Mouse (Mus musculus) heart, embryonic 12.5 days (tissue): ENCODE data around the gene Gart. TPM values are rescaled to one million over a fixed set of nuclear protein-coding genes. Genes with fewer than 3 reads are reported as not detected.

Source experiments
- ATAC-seq: fragments of 200-750 bp; cut with Nextera tagmentation; 2 replicates; pipeline ENCODE4 v1.8.0; 2017; ENCODE audit warnings: moderate TSS enrichment, moderate library complexity; ENCODE audit not compliant: insufficient number of reproducible peaks, low FRiP score
- H3K27ac ChIP-seq: fragments of 300-500 bp; sonication (generic); 2 replicates; pipeline ENCODE4 v1.5.1; 2016; ENCODE audit warnings: mild to moderate bottlenecking, moderate library complexity; ENCODE audit not compliant: poor library complexity, severe bottlenecking
- H3K27me3 ChIP-seq: fragments of 300-500 bp; sonication (generic); replicated peaks from 2 replicates; pipeline ENCODE4 v1.6.1; 2016; ENCODE audit warnings: mild to moderate bottlenecking, moderate library complexity
- H3K36me3 ChIP-seq: fragments of 300-500 bp; sonication (generic); 2 replicates; pipeline ENCODE4 v1.6.1; 2016; ENCODE audit warnings: mild to moderate bottlenecking, moderate library complexity
- H3K4me1 ChIP-seq: fragments of 300-500 bp; sonication (generic); replicated peaks from 2 replicates; pipeline ENCODE4 v1.6.1; 2016; ENCODE audit warnings: mild to moderate bottlenecking
- H3K4me2 ChIP-seq: fragments of 300-500 bp; sonication (generic); 2 replicates; pipeline ENCODE4 v1.6.1; 2016; ENCODE audit warnings: mild to moderate bottlenecking, moderate library complexity
- H3K4me3 ChIP-seq: fragments of 300-500 bp; sonication (generic); 2 replicates; pipeline ENCODE4 v1.5.1; 2016; ENCODE audit warnings: mild to moderate bottlenecking
- H3K9ac ChIP-seq: fragments of 300-500 bp; sonication (generic); 2 replicates; pipeline ENCODE4 v1.6.1; 2016; ENCODE audit warnings: mild to moderate bottlenecking, moderate library complexity
- H3K9me3 ChIP-seq: fragments of 300-500 bp; sonication (generic); replicated peaks from 2 replicates; pipeline ENCODE4 v1.6.1; 2016; ENCODE audit warnings: mild to moderate bottlenecking, moderate library complexity
- WGBS: fragments of 180-500 bp; shearing (Covaris S2); methylation state at CpG from one replicate; pipeline ENCODE4 v1.1.7; 2016; 5-methylcytosine and 5-hydroxymethylcytosine counted together
- polyA plus RNA-seq: library from polyadenylated mRNA; unstranded; fragments of >200 nt; fragmentation: Nextera tagmentation; extraction: Ambion mirVana; gene quantifications from 2 replicates; pipeline ENCODE4 v1.2.1, GENCODE M21; 2016

Gene Gart
- polyA plus RNA-seq, 1 experiment from 2014 or later = 87.4 TPM

DNA sequence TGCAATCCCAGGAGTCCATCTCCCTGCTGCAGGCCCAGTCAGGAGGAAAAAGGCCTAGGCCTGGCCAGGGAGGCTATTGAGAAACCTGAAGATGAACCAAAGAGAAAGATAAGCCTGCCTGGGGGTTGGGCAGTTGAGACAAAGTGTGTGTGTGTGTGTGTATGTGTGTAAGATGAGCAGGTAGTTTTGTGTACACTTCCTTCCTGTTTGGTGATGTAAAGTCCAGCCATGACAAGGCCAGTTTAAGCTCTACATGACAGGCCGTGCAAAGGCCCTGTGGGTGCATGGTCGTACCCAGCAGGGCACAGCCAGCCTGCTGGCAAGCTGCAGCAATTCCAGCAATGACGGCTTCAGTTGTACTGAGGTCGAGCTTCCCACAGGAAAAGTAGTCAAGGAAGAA, 17.0 kb downstream of the Gart start:
- 83% methylated on average over 4 of the region's 4 CpGs for WGBS

DNA sequence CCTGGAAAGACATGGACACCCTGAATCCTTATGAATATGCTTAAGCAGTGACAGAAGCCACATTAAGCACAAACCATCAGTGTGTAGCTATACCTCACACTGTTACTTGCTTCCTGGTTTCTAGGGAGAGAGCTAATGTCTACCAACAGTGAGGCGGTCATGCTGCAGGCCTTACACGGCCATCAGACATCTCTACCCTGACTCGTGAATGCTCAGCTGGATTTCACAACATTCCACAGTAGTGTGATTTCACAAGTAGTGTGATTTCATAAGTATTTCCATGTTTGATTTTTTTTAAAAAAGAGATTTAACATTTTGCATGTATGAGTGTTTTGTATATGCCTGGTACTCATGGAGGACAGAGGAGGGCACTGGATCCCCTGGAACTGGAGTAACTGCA, 18.1 kb downstream of the Gart start:
- H3K4me2 ChIP-seq = no peak overlapping the region
- no peaks in the 10 kb centered on the region for H3K9me3 ChIP-seq
- no peak overlapping the region for H3K9ac ChIP-seq
- WGBS = 89% methylated on average over 3 of the region's 3 CpGs
- no peaks in the 10 kb centered on the region for H3K27me3 ChIP-seq
- H3K36me3 ChIP-seq = peaks cover 87% of the 10 kb centered on the region
- no peak for ATAC-seq
- H3K27ac ChIP-seq = no peak overlapping the region
- no peaks in the 10 kb centered on the region for H3K4me1 ChIP-seq
- H3K4me3 ChIP-seq = no peak overlapping the region

More for the DNA sequence above, 17.0 kb downstream of the Gart start:
- no peak for ATAC-seq
- no peak overlapping the region for H3K4me2 ChIP-seq
- H3K4me1 ChIP-seq = no peaks in the 10 kb centered on the region
- H3K27me3 ChIP-seq = no peaks in the 10 kb centered on the region
- peaks cover 88% of the 10 kb centered on the region for H3K36me3 ChIP-seq
- H3K27ac ChIP-seq = no peak overlapping the region
- H3K4me3 ChIP-seq = no peak overlapping the region
- H3K9me3 ChIP-seq = no peaks in the 10 kb centered on the region
- H3K9ac ChIP-seq = no peak overlapping the region

DNA sequence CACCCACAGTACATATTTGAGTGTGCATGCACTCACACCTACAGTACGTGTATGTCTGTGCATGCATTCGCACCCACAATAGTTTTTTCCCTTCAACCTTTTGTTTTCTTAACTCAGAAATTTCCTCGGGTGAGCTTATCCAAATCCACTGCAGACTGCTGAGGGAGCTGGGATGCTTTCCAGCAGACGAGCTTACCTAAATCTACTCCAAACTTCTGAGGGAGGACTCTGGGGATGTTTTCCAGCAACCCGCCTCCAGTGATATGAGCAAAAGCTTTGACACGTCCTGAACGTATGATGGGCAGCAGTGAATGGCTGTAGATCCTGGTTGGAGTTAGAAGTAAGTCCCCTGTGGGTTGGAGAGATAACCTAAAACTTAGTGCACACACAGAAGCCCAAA, 18.9 kb downstream of the Gart start:
- Histone ChIP-seq H3K36me3 (peaks cover 89% of the 10 kb centered on the region), H3K9me3 (no peaks in the 10 kb centered on the region), H3K4me3 (no peak overlapping the region), H3K27me3 (no peaks in the 10 kb centered on the region), H3K27ac (no peak overlapping the region), H3K4me2 (no peak overlapping the region), H3K4me1 (no peaks in the 10 kb centered on the region), H3K9ac (no peak overlapping the region)
- WGBS = 79% methylated on average over 7 of the region's 7 CpGs
- ATAC-seq = no peak

DNA sequence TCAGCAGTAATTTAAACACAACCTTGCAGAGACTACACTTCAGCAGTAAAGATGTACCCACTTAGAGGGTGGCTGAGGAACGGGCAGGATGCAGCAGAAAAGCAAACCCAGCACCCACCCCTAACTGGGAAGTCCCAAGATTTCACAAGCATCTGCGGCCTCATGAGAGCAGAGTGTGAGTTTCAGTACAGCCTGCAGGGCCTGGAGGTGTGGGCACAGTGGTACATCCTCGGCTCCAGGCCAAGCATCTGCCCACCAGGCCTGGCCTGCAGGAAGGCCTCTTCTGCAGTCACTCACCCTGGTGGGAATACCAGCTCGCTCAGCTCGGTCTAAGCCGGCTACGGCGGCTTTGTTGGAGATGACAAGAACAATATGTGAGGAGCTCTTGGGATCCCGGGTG, 23.7 kb downstream of the Gart start:
- Histone ChIP-seq H3K27ac (no peak overlapping the region), H3K9me3 (no peaks in the 10 kb centered on the region), H3K36me3 (peaks cover 81% of the 10 kb centered on the region), H3K4me2 (no peak overlapping the region), H3K4me1 (peaks cover 6% of the 10 kb centered on the region; the same call in 1 of the 2 replicates), H3K4me3 (no peak overlapping the region), H3K9ac (no peak overlapping the region), H3K27me3 (no peaks in the 10 kb centered on the region)
- no peak for ATAC-seq
- WGBS = 89% methylated on average over 9 of the region's 9 CpGs

DNA sequence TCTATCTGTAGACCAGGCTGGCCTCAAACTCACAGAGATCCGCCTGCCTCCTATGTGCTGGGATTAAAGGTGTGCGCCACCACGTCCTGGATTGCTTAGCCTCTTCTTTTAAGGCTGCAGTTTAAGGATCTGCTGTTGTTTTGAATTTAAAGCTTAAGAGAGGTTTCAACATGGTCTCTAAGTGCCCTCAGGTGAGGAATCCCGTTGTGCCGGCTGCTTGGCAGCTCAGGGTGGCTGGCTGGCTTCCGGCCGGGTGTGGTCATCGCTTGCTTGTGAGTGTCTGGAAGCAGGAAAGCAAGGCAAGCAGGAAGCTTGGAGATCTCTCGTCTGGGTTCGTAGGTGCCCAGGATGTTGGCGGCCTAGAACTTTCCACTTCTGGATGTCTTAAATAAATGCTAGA, 25.8 kb downstream of the Gart start:
- Histone ChIP-seq H3K4me2 (no peak overlapping the region), H3K4me1 (peaks cover 6% of the 10 kb centered on the region; the same call in 1 of the 2 replicates), H3K4me3 (no peak overlapping the region), H3K27ac (no peak overlapping the region), H3K36me3 (peaks cover 60% of the 10 kb centered on the region), H3K27me3 (no peaks in the 10 kb centered on the region), H3K9me3 (no peaks in the 10 kb centered on the region), H3K9ac (no peak overlapping the region)
- ATAC-seq = no peak
- WGBS = 89% methylated on average over 11 of the region's 11 CpGs

DNA sequence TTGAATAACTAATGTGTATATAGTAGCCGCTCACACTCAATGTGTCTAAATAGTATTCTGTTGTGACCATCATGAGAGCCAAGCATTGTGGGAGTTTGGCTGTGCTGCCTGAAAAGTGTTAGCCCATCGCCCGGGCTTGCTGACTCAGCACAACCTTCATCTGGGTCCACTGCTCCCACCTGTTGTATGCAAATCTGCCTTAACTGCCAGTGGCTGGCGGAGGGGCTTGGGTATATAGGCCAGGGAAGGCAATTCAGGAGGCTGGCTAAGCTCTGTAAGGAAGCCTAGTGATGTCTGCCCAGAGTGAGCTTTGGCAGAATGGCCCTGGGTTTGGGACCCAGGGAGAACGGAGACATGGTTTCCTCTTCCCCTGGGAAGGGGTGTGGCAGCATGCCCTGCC, 26.6 kb downstream of the Gart start:
- Histone ChIP-seq H3K4me1 (peaks cover 6% of the 10 kb centered on the region; the same call in 1 of the 2 replicates), H3K4me2 (no peak overlapping the region), H3K9ac (no peak overlapping the region), H3K4me3 (no peak overlapping the region), H3K27me3 (no peaks in the 10 kb centered on the region), H3K9me3 (no peaks in the 10 kb centered on the region), H3K27ac (no peak overlapping the region), H3K36me3 (peaks cover 52% of the 10 kb centered on the region)
- no peak for ATAC-seq
- WGBS = 90% methylated on average over 5 of the region's 5 CpGs

DNA sequence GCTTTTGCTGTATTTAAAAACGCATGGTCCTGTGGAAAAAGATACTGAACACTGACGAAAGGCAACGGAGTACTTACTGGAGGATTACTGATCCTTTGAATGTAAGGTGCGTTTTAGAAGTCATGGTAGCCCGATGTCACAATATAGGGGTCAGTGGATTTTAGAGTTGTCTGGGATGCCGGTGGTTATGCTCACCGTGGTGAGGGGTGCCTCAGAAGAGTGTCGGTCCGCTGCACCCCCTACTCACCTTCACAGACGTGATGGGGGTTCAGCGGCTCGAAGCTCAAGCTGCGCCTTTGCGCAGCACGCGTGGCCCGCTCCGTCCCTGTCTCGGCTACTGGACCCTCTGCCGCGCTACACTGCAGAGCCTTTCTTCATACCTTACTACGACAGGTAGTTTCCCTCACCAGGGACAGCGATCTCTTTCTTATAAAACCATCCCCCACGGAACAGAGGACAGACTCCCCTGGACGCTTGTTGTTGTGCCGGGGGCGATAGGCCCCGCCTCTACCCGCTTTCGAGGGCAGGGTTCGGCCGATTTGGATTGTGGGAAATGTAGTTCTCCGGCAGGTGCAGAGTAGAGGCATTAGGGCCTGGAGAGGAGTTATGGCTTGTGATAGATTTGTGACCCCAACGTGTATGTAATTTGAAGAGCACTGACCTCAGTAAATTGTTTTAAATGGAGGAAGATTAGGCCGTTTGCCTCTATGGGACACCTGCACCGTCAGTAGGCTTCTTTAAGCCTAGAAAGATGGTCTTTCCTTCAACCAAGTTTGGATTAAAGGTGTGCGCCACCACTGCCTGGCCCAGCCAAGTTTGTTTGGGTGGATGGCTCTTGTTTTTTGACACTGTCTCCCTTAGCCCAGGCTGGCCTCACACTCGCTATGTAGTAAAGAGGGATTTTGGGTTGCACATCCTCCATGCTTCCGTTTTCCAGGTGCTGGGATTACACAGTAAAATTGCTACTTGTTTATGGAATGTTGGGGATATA, 27.9 kb downstream of the Gart start, which contains the start of gene Dnajc28:
Gene Dnajc28, minus strand, starts transcription at position 516 of the 991 bp plus-strand sequence.
- Histone ChIP-seq H3K9ac (peak within 1 kb of the TSS; percentile 75), H3K27ac (no peak within 1 kb of the TSS), H3K4me2 (peak within 1 kb of the TSS; percentile 90), H3K36me3 (peaks cover 41% of the 10 kb centered on the region), H3K9me3 (no peaks in the 10 kb centered on the region), H3K4me3 (peak within 1 kb of the TSS; percentile 73), H3K27me3 (no peaks in the 10 kb centered on the region), H3K4me1 (peaks cover 6% of the 10 kb centered on the region; the same call in 1 of the 2 replicates)
- peak; percentile 92 for ATAC-seq
- WGBS = 9% methylated on average over 39 of the region's 39 CpGs

DNA sequence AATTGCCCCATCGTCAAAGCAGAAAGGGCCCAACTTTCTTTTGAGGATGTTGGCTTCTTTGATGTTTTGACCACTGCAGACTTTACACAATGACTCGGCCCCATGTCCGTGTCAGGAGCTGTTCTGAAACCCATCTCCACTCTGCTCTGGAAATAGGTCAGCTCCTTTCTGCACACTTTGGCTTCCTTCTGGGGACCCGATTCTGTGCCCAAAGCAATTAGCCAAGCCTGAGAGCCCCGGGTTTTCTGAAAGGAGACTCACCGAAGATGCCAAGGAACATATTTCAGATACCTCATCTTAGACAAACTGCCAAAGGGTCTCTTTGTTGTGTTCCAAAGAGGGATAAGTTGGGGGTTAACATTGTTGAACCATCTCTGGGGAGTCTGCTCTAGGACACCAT, 32.2 kb downstream of the Gart start:
- H3K9me3 ChIP-seq = no peaks in the 10 kb centered on the region
- H3K9ac ChIP-seq = no peak overlapping the region
- H3K4me3 ChIP-seq = no peak overlapping the region
- ATAC-seq = no peak
- no peaks in the 10 kb centered on the region for H3K36me3 ChIP-seq
- no peak overlapping the region for H3K4me2 ChIP-seq
- no peak overlapping the region for H3K27ac ChIP-seq
- no peaks in the 10 kb centered on the region for H3K27me3 ChIP-seq
- WGBS = 78% methylated on average over 6 of the region's 6 CpGs
- H3K4me1 ChIP-seq = peaks cover 9% of the 10 kb centered on the region

DNA sequence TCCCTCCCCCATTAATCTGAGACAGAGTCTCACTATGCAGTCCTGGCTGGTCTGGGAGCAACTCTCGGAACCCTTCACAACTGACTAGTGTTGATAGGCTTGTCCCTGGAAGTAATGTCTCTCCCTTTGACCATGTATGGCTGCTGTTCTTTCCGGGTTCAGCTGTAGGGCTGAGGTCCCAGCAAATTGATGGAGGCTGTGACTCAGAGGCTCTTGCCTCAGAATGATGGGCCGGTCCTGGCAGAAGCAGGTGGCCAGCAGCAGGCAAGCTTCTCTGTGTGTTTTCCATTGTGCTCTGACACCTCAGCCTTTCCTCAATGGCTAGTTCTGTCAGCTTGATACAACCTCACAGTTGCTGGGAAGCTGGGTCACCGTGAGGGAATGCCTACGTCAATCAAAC, 34.2 kb downstream of the Gart start:
- Histone ChIP-seq H3K9me3 (no peaks in the 10 kb centered on the region), H3K4me3 (no peak overlapping the region), H3K4me2 (no peak overlapping the region), H3K27ac (no peak overlapping the region), H3K27me3 (no peaks in the 10 kb centered on the region), H3K9ac (no peak overlapping the region), H3K4me1 (peaks cover 9% of the 10 kb centered on the region), H3K36me3 (no peaks in the 10 kb centered on the region)
- ATAC-seq = no peak
- WGBS = 57% methylated on average over 5 of the region's 5 CpGs

DNA sequence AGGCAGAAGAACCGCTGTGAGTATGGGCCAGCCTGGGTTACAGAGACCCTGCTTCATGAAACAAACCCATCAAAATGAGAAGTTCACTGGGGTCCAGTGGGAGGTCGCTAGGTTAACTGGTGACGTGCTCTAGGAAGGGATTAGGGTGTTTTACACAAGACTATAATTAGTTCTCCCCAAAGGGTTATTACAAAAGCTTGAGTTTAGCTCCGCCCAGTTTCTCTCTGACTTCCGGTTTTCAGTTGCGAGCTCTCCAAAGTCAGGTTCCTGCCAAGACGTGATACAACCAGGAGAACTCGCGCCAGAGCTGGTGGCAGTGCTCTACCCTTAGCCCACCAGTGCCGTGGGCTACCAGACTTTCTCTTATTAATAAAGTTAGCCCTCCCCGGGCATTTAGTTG, 35.5 kb downstream of the Gart start:
- H3K36me3 ChIP-seq = no peaks in the 10 kb centered on the region
- no peak for ATAC-seq
- no peak overlapping the region for H3K27ac ChIP-seq
- WGBS = 66% methylated on average over 11 of the region's 11 CpGs
- H3K4me3 ChIP-seq = no peak overlapping the region
- no peaks in the 10 kb centered on the region for H3K27me3 ChIP-seq
- H3K9me3 ChIP-seq = no peaks in the 10 kb centered on the region
- H3K9ac ChIP-seq = no peak overlapping the region
- no peak overlapping the region for H3K4me2 ChIP-seq
- peaks cover 9% of the 10 kb centered on the region for H3K4me1 ChIP-seq

DNA sequence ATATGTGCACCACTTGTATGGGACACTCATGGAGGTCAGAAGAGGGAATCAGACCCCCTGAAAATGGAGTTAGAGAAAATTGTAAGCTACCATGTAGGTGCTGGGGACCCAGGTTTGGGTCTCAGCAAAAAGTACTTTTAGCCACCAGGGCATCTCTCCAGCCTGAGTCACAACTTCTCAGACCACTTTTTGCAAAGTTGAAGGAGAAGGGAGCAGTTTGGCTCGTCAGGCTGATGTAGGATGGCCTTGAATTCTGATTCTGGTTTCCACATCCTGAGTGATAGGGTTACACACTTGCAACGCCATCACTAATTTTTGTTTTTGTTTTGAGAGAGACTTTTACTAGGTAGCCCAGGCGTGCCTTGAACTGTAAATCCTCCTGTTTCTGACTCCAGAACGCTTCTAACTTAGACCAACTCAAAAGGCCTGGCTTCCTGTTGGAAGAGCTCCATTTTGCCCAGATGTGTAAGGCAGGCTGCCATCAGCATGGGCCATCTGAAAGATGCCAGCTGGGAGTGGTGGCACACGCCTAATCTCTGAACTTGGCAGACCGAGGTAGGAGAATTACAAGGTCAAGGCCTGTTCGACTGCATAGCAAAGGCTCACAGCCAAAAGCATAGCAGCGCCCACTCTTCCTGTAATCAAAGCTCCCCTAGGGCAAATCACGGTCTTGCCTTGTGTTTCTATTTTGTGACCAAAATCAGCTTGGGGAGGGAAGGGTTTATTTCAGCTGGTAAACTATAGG, 37.1 kb downstream of the Gart start:
- no peak for ATAC-seq
- Histone ChIP-seq H3K36me3 (no peaks in the 10 kb centered on the region), H3K4me3 (no peak overlapping the region), H3K27ac (no peak overlapping the region), H3K4me2 (no peak overlapping the region), H3K9me3 (no peaks in the 10 kb centered on the region), H3K27me3 (no peaks in the 10 kb centered on the region), H3K4me1 (peaks cover 9% of the 10 kb centered on the region), H3K9ac (no peak overlapping the region)
- 71% methylated on average over 9 of the region's 9 CpGs for WGBS
